Mouse (Mus musculus) kidney, embryonic 14.5 days (tissue): Measurements from ENCODE around the gene Oprd1. TPM values are rescaled to one million over a fixed set of nuclear protein-coding genes. Genes with fewer than 3 reads are reported as not detected.

ENCODE experiments used
- ATAC-seq: fragments of 200-750 bp; cut with Nextera tagmentation; 2 replicates; pipeline ENCODE4 v1.8.0; 2017; ENCODE audit warnings: moderate number of reproducible peaks, mild to moderate bottlenecking, moderate TSS enrichment, moderate library complexity; ENCODE audit not compliant: low FRiP score, low TSS enrichment
- H3K27ac ChIP-seq: fragments of 300-500 bp; sonication (generic); 2 replicates; pipeline ENCODE4 v1.5.1; 2014; ENCODE audit warnings: low read depth, mild to moderate bottlenecking, low read length, moderate library complexity, mixed read lengths
- H3K27me3 ChIP-seq: fragments of 300-500 bp; sonication (generic); 2 replicates; pipeline ENCODE4 v1.6.1; 2014; ENCODE audit warnings: mild to moderate bottlenecking, low read length; ENCODE audit not compliant: control insufficient read depth, insufficient read depth
- H3K36me3 ChIP-seq: fragments of 300-500 bp; sonication (generic); 2 replicates; pipeline ENCODE4 v1.6.1; 2014; ENCODE audit warnings: low read length, mixed read lengths; ENCODE audit not compliant: control insufficient read depth, insufficient read depth
- H3K4me1 ChIP-seq: fragments of 300-500 bp; sonication (generic); 2 replicates; pipeline ENCODE4 v1.6.1; 2014; ENCODE audit warnings: low read length, mixed read lengths; ENCODE audit not compliant: control insufficient read depth, insufficient read depth
- H3K4me2 ChIP-seq: fragments of 300-500 bp; sonication (generic); replicated peaks from 2 replicates; pipeline ENCODE4 v1.6.1; 2014; ENCODE audit warnings: low read depth, mild to moderate bottlenecking, low read length
- H3K4me3 ChIP-seq: fragments of 300-500 bp; sonication (generic); 2 replicates; pipeline ENCODE4 v1.5.1; 2014; ENCODE audit warnings: mild to moderate bottlenecking, low read length
- H3K9ac ChIP-seq: fragments of 300-500 bp; sonication (generic); 2 replicates; pipeline ENCODE4 v1.6.1; 2014; ENCODE audit warnings: low read depth, mild to moderate bottlenecking, low read length, moderate library complexity
- H3K9me3 ChIP-seq: fragments of 300-500 bp; sonication (generic); 2 replicates; pipeline ENCODE4 v1.6.1; 2016; ENCODE audit warnings: low read length; ENCODE audit not compliant: control insufficient read depth
- WGBS: fragments of 180-500 bp; shearing (Covaris S2); extraction: QIAGEN DNeasy Blood & Tissue Kit; methylation state at CpG from one replicate; pipeline ENCODE4 v1.1.7; 2014; 5-methylcytosine and 5-hydroxymethylcytosine counted together
- polyA plus RNA-seq: library from polyadenylated mRNA; unstranded; fragments of >200 nt; fragmentation: Nextera tagmentation; extraction: Ambion mirVana; gene quantifications from 2 replicates; pipeline ENCODE4 v1.2.1, GENCODE M21; 2014

Oprd1 gene
- polyA plus RNA-seq, 1 experiment from 2014 or later = 0.09 TPM

- Histone ChIP-seq H3K4me3 (no peak overlapping the region), H3K4me1 (peaks cover 6% of the 10 kb centered on the region; the same call in 1 of the 2 replicates), H3K27me3 (no peaks in the 10 kb centered on the region), H3K36me3 (no peaks in the 10 kb centered on the region), H3K27ac (no peak overlapping the region), H3K4me2 (no peak overlapping the region), H3K9ac (no peak overlapping the region), H3K9me3 (no peaks in the 10 kb centered on the region)
- 70% methylated on average over 17 of the region's 17 CpGs for WGBS
- ATAC-seq = no peak
Observed at GRCm38 (mm10) chr4:132062934-132063884, 81.1 kb downstream of the Oprd1 start.

- Histone ChIP-seq H3K27ac (no peak overlapping the region), H3K36me3 (no peaks in the 10 kb centered on the region), H3K9me3 (no peaks in the 10 kb centered on the region), H3K4me3 (no peak overlapping the region), H3K27me3 (no peaks in the 10 kb centered on the region), H3K4me2 (no peak overlapping the region), H3K9ac (no peak overlapping the region), H3K4me1 (peaks cover 6% of the 10 kb centered on the region; the same call in 1 of the 2 replicates)
- WGBS = 40% methylated on average over 8 of the region's 8 CpGs
- no peak for ATAC-seq
Observed at GRCm38 (mm10) chr4:132062289-132062688, 82.0 kb downstream of the Oprd1 start.

Other genes with a start within 250 kb of the Oprd1 start
- gene Tmem200b, start 222.7 kb downstream of the Oprd1 start, polyA plus RNA-seq = 1.8 and 2.1 TPM in 2 replicates
- 0.09 TPM in 1 of 2 replicates, not detected in the other for gene Gm10300, start 69.8 kb downstream of the Oprd1 start, polyA plus RNA-seq
- gene Epb41, start 69.2 kb downstream of the Oprd1 start, polyA plus RNA-seq = 52.5 and 78.5 TPM in 2 replicates
- 104 and 133 TPM in 2 replicates for gene Ythdf2, start 67.8 kb upstream of the Oprd1 start, polyA plus RNA-seq
- gene Gmeb1, start 117.1 kb upstream of the Oprd1 start, polyA plus RNA-seq = 29.7 and 41.0 TPM in 2 replicates
- gene Taf12, start 129.9 kb upstream of the Oprd1 start, polyA plus RNA-seq = 42.7 and 46.6 TPM in 2 replicates
- gene Rab42, start 158.9 kb upstream of the Oprd1 start, polyA plus RNA-seq = 2.4 and 3.5 TPM in 2 replicates
- gene Trnau1ap, start 185.1 kb upstream of the Oprd1 start, polyA plus RNA-seq = 79.5 and 86.2 TPM in 2 replicates
- gene Rcc1, start 209.1 kb upstream of the Oprd1 start, polyA plus RNA-seq = 63.6 and 66.2 TPM in 2 replicates